Mouse (Mus musculus) CH12.LX (cell line): ENCODE data around the gene Slfn2. TPM values are rescaled to one million over a fixed set of nuclear protein-coding genes. Genes with fewer than 3 reads are reported as not detected.

Source experiments
- DNase-seq: peaks from one replicate; pipeline ENCODE4 v3.0.0-alpha.2; 2013; ENCODE audit errors: extremely low read depth
- H3K27ac ChIP-seq: 2 replicates; pipeline ENCODE4 v1.5.1; 2012; ENCODE audit warnings: low read depth, mild to moderate bottlenecking, control low read depth, moderate library complexity; ENCODE audit not compliant: insufficient read depth
- H3K27me3 ChIP-seq: replicated peaks from 2 replicates; pipeline ENCODE3; 2012; ENCODE audit warnings: inconsistent platforms
- H3K36me3 ChIP-seq, 2 experiments: replicated peaks in 1 of 2; 2 replicates each; pipeline versions ENCODE3 to v1.6.1; 2012; ENCODE audit warnings: inconsistent platforms in 1 of 2, low read length in 1 of 2, mild to moderate bottlenecking in 1 of 2, mixed read lengths in 1 of 2, moderate library complexity in 1 of 2; ENCODE audit not compliant: control insufficient read depth in 1 of 2, insufficient read depth in 1 of 2
- H3K4me1 ChIP-seq, 2 experiments: 2 replicates each; pipeline ENCODE4 v1.6.1; 2012; ENCODE audit warnings: inconsistent platforms in 1 of 2, moderate library complexity in 1 of 2; ENCODE audit not compliant: insufficient read depth in 2 of 2, control insufficient read depth in 1 of 2
- H3K4me2 ChIP-seq: 2 replicates; pipeline ENCODE4 v1.6.1; 2012; ENCODE audit warnings: low read depth, mild to moderate bottlenecking, control low read depth; ENCODE audit not compliant: poor library complexity, insufficient read depth, severe bottlenecking
- H3K4me3 ChIP-seq, 3 experiments: fragments of 150-350 bp in 1 of 3; sonication (generic) in 1 of 3; replicated peaks in 1 of 3; 2 replicates each; pipeline versions ENCODE3 to v1.5.1; 2011 to 2012; ENCODE audit warnings: low read depth in 2 of 3, low read length in 2 of 3, mild to moderate bottlenecking in 2 of 3, moderate library complexity in 2 of 3, control low read depth in 1 of 3, improper control_type of control experiment in 1 of 3, inconsistent platforms in 1 of 3, mixed read lengths in 1 of 3; ENCODE audit not compliant: poor library complexity in 1 of 3
- H3K79me2 ChIP-seq: replicated peaks from 2 replicates; pipeline ENCODE4 v1.6.1; 2012; ENCODE audit warnings: mild to moderate bottlenecking, moderate library complexity; ENCODE audit not compliant: control insufficient read depth, poor library complexity, insufficient read depth, severe bottlenecking; ENCODE audit errors: extremely low read depth
- H3K9ac ChIP-seq: 2 replicates; pipeline ENCODE4 v1.6.1; 2012; ENCODE audit warnings: low read depth, mild to moderate bottlenecking, control low read depth, moderate library complexity; ENCODE audit not compliant: insufficient read depth
- H3K9me3 ChIP-seq: replicated peaks from 2 replicates; pipeline ENCODE3; 2012; ENCODE audit warnings: low read length, inconsistent platforms, mixed read lengths
- BHLHE40 ChIP-seq: IDR thresholded peaks from 2 replicates; pipeline ENCODE4 v1.6.1; 2011; ENCODE audit warnings: mild to moderate bottlenecking, low read depth, low read length, improper control_type of control experiment
- CHD1 ChIP-seq: IDR thresholded peaks from 2 replicates; pipeline ENCODE4 v1.6.1; 2012; ENCODE audit warnings: low read depth, low read length, improper control_type of control experiment, inconsistent platforms
- CHD2 ChIP-seq: IDR thresholded peaks from 2 replicates; pipeline ENCODE4 v1.6.1; 2011; ENCODE audit warnings: low read length, improper control_type of control experiment
- CTCF ChIP-seq, 2 experiments: IDR thresholded peaks in 1 of 2; conservative IDR thresholded peaks in 1 of 2; 2 replicates each; pipeline ENCODE4 v1.5.1; 2011 to 2012; ENCODE audit warnings: low read depth in 2 of 2, low read length in 2 of 2, improper control_type of control experiment in 1 of 2, inconsistent platforms in 1 of 2, mild to moderate bottlenecking in 1 of 2, moderate library complexity in 1 of 2
- E2F4 ChIP-seq: IDR thresholded peaks from 2 replicates; pipeline ENCODE4 v1.6.1; 2011; ENCODE audit warnings: low read depth, low read length, improper control_type of control experiment; ENCODE audit not compliant: insufficient replicate concordance
- ELF1 ChIP-seq: IDR thresholded peaks from 2 replicates; pipeline ENCODE4 v1.6.1; 2014; ENCODE audit warnings: low read depth, mild to moderate bottlenecking, inconsistent platforms, low read length, improper control_type of control experiment
- EP300 ChIP-seq: IDR thresholded peaks from 2 replicates; pipeline ENCODE4 v1.6.1; 2011; ENCODE audit warnings: low read length, improper control_type of control experiment
- ETS1 ChIP-seq: conservative IDR thresholded peaks from 2 replicates; pipeline ENCODE4 v1.6.1; 2012; ENCODE audit warnings: low read depth, mild to moderate bottlenecking, inconsistent platforms, low read length, improper control_type of control experiment, moderate library complexity
- GABPA ChIP-seq: IDR thresholded peaks from 2 replicates; pipeline ENCODE4 v1.6.1; 2012; ENCODE audit warnings: low read depth, low read length, improper control_type of control experiment, inconsistent platforms; ENCODE audit not compliant: insufficient replicate concordance
- HCFC1 ChIP-seq: IDR thresholded peaks from 2 replicates; pipeline ENCODE4 v1.6.1; 2012; ENCODE audit warnings: low read depth, mild to moderate bottlenecking, inconsistent platforms, low read length, improper control_type of control experiment
- IRF4 ChIP-seq: IDR thresholded peaks from 2 replicates; pipeline ENCODE4 v1.6.1; 2014; ENCODE audit warnings: low read depth, mild to moderate bottlenecking, inconsistent platforms, low read length, improper control_type of control experiment
- JUN ChIP-seq: IDR thresholded peaks from 2 replicates; pipeline ENCODE4 v1.6.1; 2011; ENCODE audit warnings: low read depth, mild to moderate bottlenecking, low read length, improper control_type of control experiment, moderate library complexity; ENCODE audit not compliant: insufficient read depth
- JUND ChIP-seq: conservative IDR thresholded peaks from 2 replicates; pipeline ENCODE4 v1.6.1; 2011; ENCODE audit warnings: low read depth, low read length, improper control_type of control experiment
- KAT2A ChIP-seq: IDR thresholded peaks from 2 replicates; pipeline ENCODE4 v1.6.1; 2012; ENCODE audit warnings: low read length, improper control_type of control experiment, inconsistent platforms; ENCODE audit not compliant: insufficient replicate concordance
- MAFK ChIP-seq: IDR thresholded peaks from 2 replicates; pipeline ENCODE4 v1.6.1; 2011; ENCODE audit warnings: low read length, improper control_type of control experiment; ENCODE audit not compliant: insufficient replicate concordance
- MAX ChIP-seq: IDR thresholded peaks from 2 replicates; pipeline ENCODE4 v1.6.1; 2011; ENCODE audit warnings: low read length, improper control_type of control experiment
- MAZ ChIP-seq: IDR thresholded peaks from 2 replicates; pipeline ENCODE4 v1.6.1; 2012; ENCODE audit warnings: low read depth, mild to moderate bottlenecking, inconsistent platforms, low read length, improper control_type of control experiment, moderate library complexity
- MEF2A ChIP-seq: IDR thresholded peaks from 2 replicates; pipeline ENCODE4 v1.6.1; 2014; ENCODE audit warnings: low read depth, mild to moderate bottlenecking, inconsistent platforms, low read length, improper control_type of control experiment, borderline replicate concordance
- MXI1 ChIP-seq: IDR thresholded peaks from 2 replicates; pipeline ENCODE4 v1.6.1; 2011; ENCODE audit warnings: mild to moderate bottlenecking, low read depth, low read length, improper control_type of control experiment
- MYC ChIP-seq: IDR thresholded peaks from 2 replicates; pipeline ENCODE4 v1.6.1; 2011; ENCODE audit warnings: low read depth, mild to moderate bottlenecking, improper control_type of control experiment, low read length
- NELFE ChIP-seq: IDR thresholded peaks from 2 replicates; pipeline ENCODE4 v1.6.1; 2011; ENCODE audit warnings: low read depth, low read length, improper control_type of control experiment
- NRF1 ChIP-seq: IDR thresholded peaks from 2 replicates; pipeline ENCODE4 v1.6.1; 2014; ENCODE audit warnings: low read depth, mild to moderate bottlenecking, inconsistent platforms, low read length, improper control_type of control experiment, moderate library complexity
- PAX5 ChIP-seq: IDR thresholded peaks from 2 replicates; pipeline ENCODE4 v1.6.1; 2012; ENCODE audit warnings: low read length, inconsistent platforms, mixed read lengths
- POLR2A ChIP-seq: IDR thresholded peaks from 2 replicates; pipeline ENCODE4 v1.6.1; 2011; ENCODE audit warnings: low read depth, mild to moderate bottlenecking, improper control_type of control experiment, low read length
- POLR2AphosphoS2 ChIP-seq: IDR thresholded peaks from 2 replicates; pipeline ENCODE4 v1.6.1; 2011; ENCODE audit warnings: low read depth, low read length, improper control_type of control experiment
- RAD21 ChIP-seq: IDR thresholded peaks from 2 replicates; pipeline ENCODE4 v1.6.1; 2011; ENCODE audit warnings: low read depth, mild to moderate bottlenecking, low read length, improper control_type of control experiment, moderate library complexity
- RCOR1 ChIP-seq: conservative IDR thresholded peaks from 2 replicates; pipeline ENCODE4 v1.6.1; 2012; ENCODE audit warnings: low read depth, mild to moderate bottlenecking, inconsistent platforms, low read length, improper control_type of control experiment
- SIN3A ChIP-seq: IDR thresholded peaks from 2 replicates; pipeline ENCODE4 v1.6.1; 2012; ENCODE audit warnings: low read length, improper control_type of control experiment, inconsistent platforms
- SMC3 ChIP-seq: IDR thresholded peaks from 2 replicates; pipeline ENCODE4 v1.6.1; 2011; ENCODE audit warnings: low read depth, low read length, improper control_type of control experiment
- TBP ChIP-seq: conservative IDR thresholded peaks from 2 replicates; pipeline ENCODE4 v1.6.1; 2011; ENCODE audit warnings: low read depth, low read length, improper control_type of control experiment
- TCF12 ChIP-seq: IDR thresholded peaks from 2 replicates; pipeline ENCODE4 v1.6.1; 2014; ENCODE audit warnings: low read depth, mild to moderate bottlenecking, inconsistent platforms, low read length, improper control_type of control experiment
- UBTF ChIP-seq: IDR thresholded peaks from 2 replicates; pipeline ENCODE4 v1.6.1; 2012; ENCODE audit warnings: low read depth, mild to moderate bottlenecking, inconsistent platforms, low read length, improper control_type of control experiment, moderate library complexity
- USF1 ChIP-seq: IDR thresholded peaks from 2 replicates; pipeline ENCODE4 v1.6.1; 2014; ENCODE audit warnings: low read depth, mild to moderate bottlenecking, inconsistent platforms, low read length, improper control_type of control experiment
- USF2 ChIP-seq: conservative IDR thresholded peaks from 2 replicates; pipeline ENCODE4 v1.6.1; 2011; ENCODE audit warnings: low read depth, low read length, improper control_type of control experiment
- ZC3H11A ChIP-seq: IDR thresholded peaks from 2 replicates; pipeline ENCODE4 v1.6.1; 2012; ENCODE audit warnings: low read depth, mild to moderate bottlenecking, inconsistent platforms, low read length, improper control_type of control experiment
- ZKSCAN1 ChIP-seq: IDR thresholded peaks from 2 replicates; pipeline ENCODE4 v1.6.1; 2012; ENCODE audit warnings: low read depth, inconsistent platforms, low read length, improper control_type of control experiment, borderline replicate concordance
- ZMIZ1 ChIP-seq: IDR thresholded peaks from 2 replicates; pipeline ENCODE4 v1.6.1; 2012; ENCODE audit warnings: low read depth, mild to moderate bottlenecking, inconsistent platforms, low read length, improper control_type of control experiment
- ZNF384 ChIP-seq: IDR thresholded peaks from 2 replicates; pipeline ENCODE4 v1.6.1; 2012; ENCODE audit warnings: low read depth, low read length, improper control_type of control experiment, inconsistent platforms
- dilution Hi-C: fragments of 300-500 bp; cut with MboI; formaldehyde crosslinking; loops from 2 replicates; pipeline ENCODE4 v1.14.3; 2020; ENCODE audit warnings: low sequenced_read_pairs; ENCODE audit not compliant: extremely low pct_unique_long_range_greater_than_20kb, extremely low pct_ligation_motif_present
- in situ Hi-C: fragments of 300-500 bp; cut with MboI; formaldehyde crosslinking; loops from 3 replicates; pipeline ENCODE4 v1.14.3; 2019; ENCODE audit warnings: low sequenced_read_pairs, low pct_ligation_motif_present, low pct_unique_long_range_greater_than_20kb, mixed read lengths
- polyA plus RNA-seq: library from polyadenylated mRNA; unstranded; fragments of >175 nt; gene quantifications from 2 replicates; pipeline ENCODE4 v1.2.1, GENCODE M21; 2012; ENCODE audit warnings: low read depth; ENCODE audit not compliant: insufficient read length
- total RNA-seq, 2 experiments: library from RNA; depleted of rRNA; stranded (reverse); fragments of 300-350 nt in 1 of 2; fragments of >200 nt in 1 of 2; gene quantifications; 2 replicates each; pipeline ENCODE4 v1.2.3; 2012 to 2014

The Slfn2 gene
- total RNA-seq (2012; rRNA removed) (209 and 215 TPM in 2 replicates), total RNA-seq (2014; rRNA removed) (211 and 241 TPM in 2 replicates), polyA plus RNA-seq (112 TPM in 2 replicates)

DNA sequence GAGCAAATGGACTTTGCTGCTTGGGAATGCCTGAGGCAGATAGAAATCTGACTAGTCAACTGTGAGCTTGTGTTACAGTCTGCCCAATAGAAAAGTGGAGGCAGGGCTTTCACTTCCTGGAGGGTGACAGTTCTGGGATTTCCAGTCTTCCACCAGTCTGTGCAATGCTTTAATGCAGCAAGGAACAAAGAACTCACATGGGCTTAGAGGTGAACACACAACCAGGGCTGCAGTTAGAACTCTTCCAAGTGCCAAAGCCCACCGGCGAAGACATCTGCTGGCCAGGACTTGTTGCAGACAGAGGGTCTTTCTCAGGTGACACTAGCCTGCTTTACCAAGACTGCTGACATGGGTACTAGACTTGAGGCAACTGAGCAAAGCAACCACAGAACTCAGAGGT lies at the start of gene Slfn2:
Gene Slfn2 (plus strand): TSS at position 167 of the 400 bp plus-strand sequence.
- peak within 1 kb of the TSS; percentile 59 to 98 (median 72) for H3K4me3 ChIP-seq
- dilution Hi-C loops, result no loop called here
- H3K9ac ChIP-seq, result peak within 1 kb of the TSS; percentile 98
- DNase-seq, result peak; percentile 82
- in situ Hi-C loops, result no loop called here
- peaks cover 53% of the 10 kb centered on the region for H3K79me2 ChIP-seq
- H3K27ac ChIP-seq, result peak within 1 kb of the TSS; percentile 91
- peaks cover 21 to 32% of the 10 kb centered on the region in 2 experiments for H3K36me3 ChIP-seq
- H3K4me1 ChIP-seq, result peaks cover 29 to 68% of the 10 kb centered on the region in 2 experiments
- peaks cover 13% of the 10 kb centered on the region for H3K9me3 ChIP-seq
- peak within 1 kb of the TSS; percentile 95 for H3K4me2 ChIP-seq
- H3K27me3 ChIP-seq, result no peaks in the 10 kb centered on the region
- TF ChIP-seq USF2 (no peak; the same call in 1 of the 2 replicates), GABPA (no peak), CHD1 (peak; percentile 92), SIN3A (peak; percentile 100), NRF1 (peak; percentile 42; the same call in 1 of the 2 replicates), ETS1 (peak; percentile 88), TCF12 (peak; percentile 96), MAFK (peak; percentile 75), TBP (peak; percentile 97), CHD2 (peak; percentile 84), NELFE (peak; percentile 96), IRF4 (peak; percentile 93), EP300 (peak; percentile 85), UBTF (0 out of 2 replicates have a peak, but pooled peaks have one; percentile 53), ZKSCAN1 (no peak), BHLHE40 (peak; percentile 80), MEF2A (peak; percentile 78), ZC3H11A (no peak), CTCF (conservative IDR thresholded peaks at IDR 0.05 in 1 of 2, IDR thresholded peaks at IDR 0.05 in 1 of 2; ENCODE audit: low read depth in 2 of 2, low read length in 2 of 2) (no peak), HCFC1 (peak; percentile 53; the same call in 1 of the 2 replicates), RCOR1 (peak; percentile 88; the same call in 1 of the 2 replicates), KAT2A (0 out of 2 replicates have a peak, but pooled peaks have one; percentile 64), JUND (0 out of 2 replicates have a peak, but pooled peaks have one; percentile 50), MAX (peak; percentile 90), ELF1 (peak; percentile 91), ZNF384 (no peak), E2F4 (no peak), USF1 (peak; percentile 18; the same call in 1 of the 2 replicates), ZMIZ1 (peak; percentile 96), JUN (peak; percentile 52), SMC3 (peak; percentile 25; the same call in 1 of the 2 replicates), POLR2A (peak; percentile 95), MXI1 (peak; percentile 95), MYC (peak; percentile 94), PAX5 (no peak), POLR2AphosphoS2 (peak; percentile 89), RAD21 (no peak; the same call in 1 of the 2 replicates), MAZ (0 out of 2 replicates have a peak, but pooled peaks have one; percentile 66)
- TF ChIP-seq, all 38 proteins: peak for 29
